Mouse (Mus musculus) cerebellum, adult 2 months (tissue): ENCODE measurements at regions not wholly inside any gene's neighbourhood (a gene's known extent, or its start where the extent isn't known, plus 50 kb on each side); places are given as distances from the start of the nearest gene placed in this dataset.
A peak's percentile ranks its signal among the peaks of the same experiment; 100 is the strongest.

Experiments used
- DNase-seq, 2 experiments: peaks; one replicate each; pipeline ENCODE4 v3.0.0; 2021
- H3K27ac ChIP-seq: fragments of 200-500 bp; 2 replicates; pipeline ENCODE4 v1.5.1; 2012; ENCODE audit warnings: low read length, control low read depth, inconsistent platforms; ENCODE audit not compliant: insufficient read depth
- H3K27me3 ChIP-seq: fragments of 200-500 bp; 2 replicates; pipeline ENCODE4 v1.6.1; 2012; ENCODE audit warnings: inconsistent platforms, mild to moderate bottlenecking, low read length, moderate library complexity; ENCODE audit not compliant: control insufficient read depth, insufficient read depth
- H3K4me1 ChIP-seq: fragments of 200-500 bp; 2 replicates; pipeline ENCODE4 v1.6.1; 2011; ENCODE audit warnings: low read length; ENCODE audit not compliant: control insufficient read depth, insufficient read depth
- H3K4me3 ChIP-seq: fragments of 200-500 bp; replicated peaks from 2 replicates; pipeline ENCODE3; 2011; ENCODE audit warnings: mild to moderate bottlenecking, low read depth, low read length, control low read depth; ENCODE audit not compliant: insufficient read depth
- CTCF ChIP-seq: fragments of 200-500 bp; IDR thresholded peaks from 2 replicates; pipeline ENCODE4 v1.5.1; 2011; ENCODE audit warnings: low read depth, mild to moderate bottlenecking, control low read depth, low read length, moderate library complexity, borderline replicate concordance; ENCODE audit not compliant: insufficient read depth
- POLR2A ChIP-seq: fragments of 200-500 bp; IDR thresholded peaks from 2 replicates; pipeline ENCODE4 v1.6.1; 2011; ENCODE audit warnings: low read length, control low read depth, borderline replicate concordance; ENCODE audit not compliant: insufficient read depth
- WGBS: fragments of 180-500 bp; shearing (Covaris S2); methylation state at CpG from one replicate; pipeline ENCODE4 v1.1.7; 2018; 5-methylcytosine and 5-hydroxymethylcytosine counted together

- H3K27me3 ChIP-seq: no peaks in the 10 kb centered on the region
- 81% methylated on average over 3 of the region's 3 CpGs for WGBS
- no peak for DNase-seq
- TF ChIP-seq POLR2A: no peak
- TF ChIP-seq CTCF: no peak
- H3K4me1 ChIP-seq: no peaks in the 10 kb centered on the region
- H3K4me3 ChIP-seq: no peak overlapping the region
- no peak overlapping the region for H3K27ac ChIP-seq
These were observed 922.7 kb downstream of the Pla2g4a start for GRCm38 (mm10) chr1:149038188-149038967.

- DNase-seq: no peak
- H3K4me3 ChIP-seq: no peak overlapping the region
- no peaks in the 10 kb centered on the region for H3K27me3 ChIP-seq
- no peaks in the 10 kb centered on the region for H3K4me1 ChIP-seq
- WGBS: 71% methylated on average over 3 of the region's 3 CpGs
- no peak for TF ChIP-seq CTCF
- no peak for TF ChIP-seq POLR2A
- no peak overlapping the region for H3K27ac ChIP-seq
These were observed 932.8 kb downstream of the Pla2g4a start for GRCm38 (mm10) chr1:149028316-149028715.

- Histone ChIP-seq H3K4me1 (no peaks in the 10 kb centered on the region), H3K27me3 (no peaks in the 10 kb centered on the region), H3K27ac (no peak overlapping the region), H3K4me3 (no peak overlapping the region)
- no peak for DNase-seq
- TF ChIP-seq POLR2A (no peak), CTCF (no peak)
These were observed 939.4 kb downstream of the Pla2g4a start for GRCm38 (mm10) chr1:149021734-149022133.

GRCm38 (mm10) chr1:149021273-149021672 lies 939.8 kb downstream of the Pla2g4a start:
- Histone ChIP-seq H3K4me3 (no peak overlapping the region), H3K27ac (no peak overlapping the region), H3K27me3 (no peaks in the 10 kb centered on the region), H3K4me1 (no peaks in the 10 kb centered on the region)
- 41% methylated on average over 1 of the region's 1 CpGs for WGBS
- TF ChIP-seq POLR2A: no peak
- no peak for TF ChIP-seq CTCF
- no peak for DNase-seq

GRCm38 (mm10) chr1:149014559-149014958 lies 946.5 kb downstream of the Pla2g4a start:
- no peaks in the 10 kb centered on the region for H3K27me3 ChIP-seq
- no peak overlapping the region for H3K27ac ChIP-seq
- H3K4me1 ChIP-seq: no peaks in the 10 kb centered on the region
- DNase-seq: no peak
- TF ChIP-seq CTCF: no peak
- no peak for TF ChIP-seq POLR2A
- 69% methylated on average over 4 of the region's 4 CpGs for WGBS
- no peak overlapping the region for H3K4me3 ChIP-seq

- TF ChIP-seq POLR2A: no peak
- no peak for TF ChIP-seq CTCF
- H3K4me3 ChIP-seq: no peak overlapping the region
- H3K4me1 ChIP-seq: no peaks in the 10 kb centered on the region
- no peaks in the 10 kb centered on the region for H3K27me3 ChIP-seq
- no peak for DNase-seq
- no peak overlapping the region for H3K27ac ChIP-seq
These were observed 950.3 kb downstream of the Pla2g4a start for GRCm38 (mm10) chr1:149010767-149011166.

GRCm38 (mm10) chr1:149000092-149000491 lies 961.0 kb downstream of the Pla2g4a start:
- no peak for DNase-seq
- no peak for TF ChIP-seq POLR2A
- TF ChIP-seq CTCF: no peak
- Histone ChIP-seq H3K27ac (no peak overlapping the region), H3K4me1 (no peaks in the 10 kb centered on the region), H3K27me3 (no peaks in the 10 kb centered on the region), H3K4me3 (no peak overlapping the region)
- 18% methylated on average over 3 of the region's 3 CpGs for WGBS

- TF ChIP-seq CTCF (no peak), POLR2A (no peak)
- Histone ChIP-seq H3K4me1 (no peaks in the 10 kb centered on the region), H3K4me3 (no peak overlapping the region), H3K27ac (no peak overlapping the region), H3K27me3 (no peaks in the 10 kb centered on the region)
- 56% methylated on average over 1 of the region's 1 CpGs for WGBS
- peak in 1 of 2 experiments; percentile 4 for DNase-seq
These were observed 967.5 kb downstream of the Pla2g4a start for GRCm38 (mm10) chr1:148993586-148993985.
